Mouse (Mus musculus) ES-Bruce4 (cell line): ENCODE results near the gene Evl. TPM values are rescaled to one million over a fixed set of nuclear protein-coding genes. Genes with fewer than 3 reads are reported as not detected.
A peak's percentile ranks its signal among the peaks of the same experiment; 100 is the strongest.

Experiments used
- H3K27ac ChIP-seq: 2 replicates; pipeline ENCODE4 v1.5.1; 2012; ENCODE audit warnings: low read length, inconsistent platforms; ENCODE audit not compliant: insufficient read depth
- H3K27me3 ChIP-seq: 2 replicates; pipeline ENCODE4 v1.6.1; 2012; ENCODE audit warnings: mild to moderate bottlenecking, low read length, inconsistent platforms; ENCODE audit not compliant: control insufficient read depth, poor library complexity, insufficient read depth, severe bottlenecking
- H3K36me3 ChIP-seq: 2 replicates; pipeline ENCODE4 v1.6.1; 2012; ENCODE audit warnings: inconsistent platforms, mild to moderate bottlenecking, low read length, moderate library complexity; ENCODE audit not compliant: control insufficient read depth, poor library complexity, insufficient read depth, severe bottlenecking
- H3K4me1 ChIP-seq: one replicate; pipeline ENCODE4 v1.8.1; 2011; ENCODE audit warnings: low read length; ENCODE audit not compliant: control insufficient read depth, insufficient read depth
- H3K4me3 ChIP-seq: 2 replicates; pipeline ENCODE4 v1.5.1; 2011; ENCODE audit warnings: low read depth, mild to moderate bottlenecking, low read length
- H3K9ac ChIP-seq: 2 replicates; pipeline ENCODE4 v1.6.1; 2012; ENCODE audit warnings: low read depth, mild to moderate bottlenecking, inconsistent platforms; ENCODE audit not compliant: poor library complexity, severe bottlenecking
- H3K9me3 ChIP-seq: replicated peaks from 2 replicates; pipeline ENCODE4 v1.6.1; 2012; ENCODE audit warnings: mild to moderate bottlenecking, low read length, inconsistent platforms; ENCODE audit not compliant: control insufficient read depth, poor library complexity, insufficient read depth, severe bottlenecking
- CTCF ChIP-seq: IDR thresholded peaks from one replicate; pipeline ENCODE4 v1.8.1; 2011; ENCODE audit warnings: low read depth, low read length
- EP300 ChIP-seq: IDR thresholded peaks from 2 replicates; pipeline ENCODE4 v1.6.1; 2011; ENCODE audit warnings: low read depth, low read length; ENCODE audit not compliant: insufficient read depth
- POLR2A ChIP-seq: IDR thresholded peaks from one replicate; pipeline ENCODE4 v1.8.1; 2011; ENCODE audit warnings: low read length; ENCODE audit not compliant: insufficient read depth
- polyA plus RNA-seq: library from polyadenylated mRNA; stranded (reverse); fragments of >200 nt; gene quantifications from 2 replicates; pipeline ENCODE4 v1.2.4, GENCODE M21; 2011; ENCODE audit warnings: low read depth; ENCODE audit not compliant: missing spikeins, insufficient read depth, insufficient read length

Gene Evl
- polyA plus RNA-seq, 1 experiment, result 40.5 TPM

DNA sequence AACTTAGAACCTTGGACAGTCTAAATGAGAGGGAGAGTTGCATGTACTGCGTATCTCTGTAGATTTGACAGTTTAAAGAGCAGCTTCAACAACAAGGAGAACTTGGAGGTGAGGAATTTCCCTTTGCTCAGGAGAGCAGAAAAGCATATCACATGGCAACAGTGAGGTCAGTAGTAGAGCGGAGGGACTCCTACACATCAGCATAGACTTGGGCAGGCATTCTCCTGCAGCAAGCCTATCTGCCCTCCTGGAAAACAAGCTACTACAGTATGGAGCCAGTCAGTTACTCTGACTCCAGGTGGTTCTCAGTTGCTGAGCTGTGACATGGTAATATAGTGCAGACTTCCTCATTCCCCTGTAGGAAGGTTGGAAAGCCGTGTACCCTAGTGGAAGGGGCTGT is 87.5 kb downstream of the Evl start:
- no peak for TF ChIP-seq EP300
- no peak for TF ChIP-seq POLR2A
- TF ChIP-seq CTCF, result no peak
- H3K9ac ChIP-seq, result no peak overlapping the region
- no peaks in the 10 kb centered on the region for H3K36me3 ChIP-seq
- H3K4me3 ChIP-seq, result no peak overlapping the region
- H3K27ac ChIP-seq, result no peak overlapping the region
- H3K4me1 ChIP-seq, result no peaks in the 10 kb centered on the region
- no peaks in the 10 kb centered on the region for H3K27me3 ChIP-seq
- H3K9me3 ChIP-seq, result no peaks in the 10 kb centered on the region

DNA sequence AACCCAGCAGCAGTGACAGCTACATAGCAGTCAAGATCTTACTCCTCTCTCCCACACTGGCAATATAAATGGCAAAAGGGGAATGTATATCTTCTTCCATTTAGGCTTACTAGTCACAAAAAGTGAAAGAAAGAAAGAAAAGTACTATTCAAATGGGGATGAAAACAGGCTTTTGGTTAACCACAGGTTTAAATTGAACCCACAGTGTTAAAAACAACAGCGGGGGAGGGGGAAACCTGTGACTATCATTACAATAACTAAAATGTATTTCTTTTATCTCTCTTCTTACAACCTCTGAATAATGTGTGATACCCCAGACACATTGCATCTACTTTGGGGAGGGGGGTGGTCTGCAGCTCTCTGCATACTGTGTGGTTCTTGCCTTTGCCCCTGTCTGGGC is 91.7 kb downstream of the Evl start:
- H3K9ac ChIP-seq, result no peak overlapping the region
- no peak overlapping the region for H3K27ac ChIP-seq
- H3K27me3 ChIP-seq, result no peaks in the 10 kb centered on the region
- no peak overlapping the region for H3K4me3 ChIP-seq
- TF ChIP-seq EP300 (no peak), POLR2A (no peak)
- no peaks in the 10 kb centered on the region for H3K4me1 ChIP-seq
- H3K36me3 ChIP-seq, result no peaks in the 10 kb centered on the region
- no peaks in the 10 kb centered on the region for H3K9me3 ChIP-seq

DNA sequence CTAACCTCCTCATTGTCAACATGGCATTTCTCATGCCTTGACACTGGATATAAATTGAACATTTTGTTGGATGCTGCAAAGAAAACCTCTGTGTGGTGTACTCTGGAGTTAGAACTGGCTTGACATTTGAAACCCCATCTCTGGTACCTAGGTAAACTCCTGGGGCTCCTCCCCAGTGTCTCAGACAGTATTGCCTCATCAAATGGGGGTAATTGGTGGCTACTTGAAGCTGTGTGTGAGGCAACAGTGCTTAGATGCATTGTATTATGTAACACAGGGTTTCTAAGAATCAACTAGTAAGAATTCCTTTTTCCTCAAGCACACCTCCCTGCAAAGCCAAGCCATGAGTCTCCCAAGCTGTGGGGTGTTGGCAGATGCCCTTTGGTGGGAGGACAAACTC is 93.3 kb downstream of the Evl start:
- H3K9me3 ChIP-seq, result no peaks in the 10 kb centered on the region
- TF ChIP-seq EP300, result no peak
- no peak for TF ChIP-seq CTCF
- TF ChIP-seq POLR2A, result no peak

DNA sequence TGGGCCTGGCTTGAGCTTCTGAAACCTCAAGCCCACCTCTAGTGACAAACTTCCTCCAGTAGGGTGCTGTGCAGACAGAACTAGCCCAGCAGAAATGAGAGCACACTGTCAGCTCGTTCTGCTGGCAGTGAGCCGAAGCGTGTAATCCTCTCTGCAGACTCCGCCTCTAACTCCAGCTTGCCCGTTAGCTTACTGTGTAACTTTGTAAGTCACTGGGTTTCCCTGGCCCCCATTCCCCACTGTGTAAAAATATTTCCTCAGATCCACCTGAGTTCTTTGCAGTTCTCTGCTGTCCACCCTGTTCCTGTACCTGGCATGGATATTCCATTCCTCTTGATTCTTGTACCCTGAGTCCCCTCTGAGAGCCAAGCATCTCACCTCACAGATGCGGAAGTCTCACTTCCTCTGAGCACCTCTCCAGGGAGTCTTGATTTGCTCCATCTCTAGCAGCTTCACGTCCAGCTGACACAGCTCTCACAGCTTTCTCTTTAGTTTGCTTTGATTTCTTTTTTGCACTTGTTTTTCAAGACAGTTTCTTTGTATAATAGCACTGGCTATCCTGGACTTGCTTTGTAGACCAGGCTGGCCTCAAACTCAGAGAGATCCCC is 96.6 kb downstream of the Evl start:
- Histone ChIP-seq H3K4me1 (peaks cover 4% of the 10 kb centered on the region), H3K9ac (no peak overlapping the region), H3K27me3 (no peaks in the 10 kb centered on the region), H3K27ac (no peak overlapping the region), H3K9me3 (no peaks in the 10 kb centered on the region), H3K36me3 (no peaks in the 10 kb centered on the region), H3K4me3 (no peak overlapping the region)
- no peak for TF ChIP-seq POLR2A

More for the DNA sequence above, 93.3 kb downstream of the Evl start:
- Histone ChIP-seq H3K4me1 (no peaks in the 10 kb centered on the region), H3K9ac (no peak overlapping the region), H3K27me3 (no peaks in the 10 kb centered on the region), H3K4me3 (no peak overlapping the region), H3K36me3 (no peaks in the 10 kb centered on the region), H3K27ac (no peak overlapping the region)

DNA sequence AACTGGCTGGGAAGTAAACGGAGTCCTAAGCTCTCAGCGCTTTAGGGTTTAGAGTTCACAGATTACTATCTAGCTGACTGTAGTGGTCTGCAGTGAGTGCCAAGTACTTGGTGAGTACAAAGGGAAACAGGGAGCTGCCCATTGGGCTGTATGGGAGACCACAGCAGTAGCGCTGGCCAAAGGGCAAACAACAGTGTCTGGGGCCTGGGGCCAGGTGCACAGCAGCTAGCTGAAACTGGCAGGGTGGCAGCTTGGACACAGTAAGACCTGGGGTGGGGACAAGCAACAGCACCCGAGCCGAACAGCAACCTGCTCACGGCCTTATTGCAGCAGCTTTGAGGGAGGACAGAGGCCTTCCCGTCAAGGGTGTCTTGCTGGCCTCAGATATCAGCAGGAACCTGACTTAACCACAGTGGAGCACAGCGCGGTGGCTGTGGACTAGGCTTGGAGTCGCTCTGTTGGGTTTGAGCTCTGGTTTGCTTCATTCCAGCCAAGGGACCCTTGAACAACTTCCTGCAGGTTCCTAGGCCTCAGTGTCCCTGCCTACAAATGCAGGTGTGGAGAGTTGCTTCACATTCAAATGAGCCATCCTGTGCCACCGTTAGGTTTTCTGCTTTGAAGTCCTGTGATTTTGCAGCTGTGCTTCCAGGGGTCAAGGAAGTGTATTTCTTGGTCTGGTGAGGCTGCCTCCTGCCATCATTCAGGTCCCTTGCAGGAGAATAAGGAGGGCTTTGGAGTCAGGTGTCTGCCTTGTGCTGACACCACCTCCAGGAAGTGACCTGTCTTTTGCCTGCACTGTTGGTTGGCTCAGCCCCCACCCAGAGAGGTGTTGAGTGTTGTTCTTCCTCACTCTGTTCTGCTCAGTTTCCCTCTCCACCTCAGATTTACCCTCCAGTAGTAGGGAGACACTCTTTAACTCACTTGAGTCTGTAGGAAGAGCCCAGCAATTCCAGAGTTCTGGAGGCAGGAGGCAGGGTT is 99.1 kb downstream of the Evl start:
- Histone ChIP-seq H3K36me3 (no peaks in the 10 kb centered on the region), H3K9me3 (no peaks in the 10 kb centered on the region), H3K27ac (no peak overlapping the region), H3K4me3 (0 out of 2 replicates have a peak overlapping the region, but pooled peaks have one; percentile 24), H3K4me1 (peaks cover 4% of the 10 kb centered on the region), H3K27me3 (no peaks in the 10 kb centered on the region), H3K9ac (no peak overlapping the region)
- TF ChIP-seq CTCF (no peak), EP300 (0 out of 2 replicates have a peak, but pooled peaks have one; percentile 8)

DNA sequence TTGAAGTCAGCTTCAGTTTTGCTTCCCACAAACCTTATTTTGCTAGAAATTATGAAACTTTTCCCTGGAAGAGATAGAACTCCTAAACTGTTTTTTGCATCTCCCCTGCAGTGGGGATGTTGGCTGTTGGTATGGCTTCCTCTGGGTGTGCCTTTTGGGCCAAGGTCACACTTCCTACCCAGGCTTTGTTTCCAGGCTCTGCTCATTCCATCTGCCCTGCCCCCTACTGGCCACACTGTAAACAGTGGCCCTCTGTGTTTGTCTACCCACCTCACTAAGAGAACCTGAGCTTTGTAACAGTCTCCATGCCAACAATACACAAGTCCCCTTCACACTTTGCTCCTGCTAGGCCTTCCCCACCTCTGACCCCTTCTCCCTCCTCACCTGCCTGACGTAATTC is 102.8 kb downstream of the Evl start:
- peaks cover 4% of the 10 kb centered on the region for H3K4me1 ChIP-seq
- no peak for TF ChIP-seq POLR2A
- TF ChIP-seq CTCF, result peak; percentile 81
- peak; percentile 52; the same call in 1 of the 2 replicates for TF ChIP-seq EP300
- no peaks in the 10 kb centered on the region for H3K36me3 ChIP-seq
- no peak overlapping the region for H3K4me3 ChIP-seq
- H3K27me3 ChIP-seq, result no peaks in the 10 kb centered on the region
- H3K27ac ChIP-seq, result no peak overlapping the region
- H3K9me3 ChIP-seq, result no peaks in the 10 kb centered on the region
- H3K9ac ChIP-seq, result no peak overlapping the region
